Mouse (Mus musculus) olfactory bulb, adult 2 months (tissue): ENCODE data around the gene Wdsub1.

Experiments
- CTCF ChIP-seq: fragments of 200-500 bp; IDR thresholded peaks from 2 replicates; pipeline ENCODE4 v1.5.1; 2012; ENCODE audit warnings: low read depth, mild to moderate bottlenecking, low read length, moderate library complexity; ENCODE audit not compliant: insufficient read depth
- POLR2A ChIP-seq: fragments of 200-500 bp; IDR thresholded peaks from 2 replicates; pipeline ENCODE4 v1.6.1; 2012; ENCODE audit warnings: mild to moderate bottlenecking, low read depth, low read length, moderate library complexity; ENCODE audit not compliant: insufficient read depth

- TF ChIP-seq CTCF = no peak
- no peak for TF ChIP-seq POLR2A
These were observed 39.8 kb downstream of the Wdsub1 start for GRCm38 (mm10) chr2:59842556-59843008.
